Mouse (Mus musculus) ES-Bruce4 (cell line): ENCODE data around the gene Aven. TPM values are rescaled to one million over a fixed set of nuclear protein-coding genes. Genes with fewer than 3 reads are reported as not detected.

Source experiments
- H3K27ac ChIP-seq: 2 replicates; pipeline ENCODE4 v1.5.1; 2012; ENCODE audit warnings: low read length, inconsistent platforms; ENCODE audit not compliant: insufficient read depth
- H3K27me3 ChIP-seq: 2 replicates; pipeline ENCODE4 v1.6.1; 2012; ENCODE audit warnings: mild to moderate bottlenecking, low read length, inconsistent platforms; ENCODE audit not compliant: control insufficient read depth, poor library complexity, insufficient read depth, severe bottlenecking
- H3K36me3 ChIP-seq: 2 replicates; pipeline ENCODE4 v1.6.1; 2012; ENCODE audit warnings: inconsistent platforms, mild to moderate bottlenecking, low read length, moderate library complexity; ENCODE audit not compliant: control insufficient read depth, poor library complexity, insufficient read depth, severe bottlenecking
- H3K4me1 ChIP-seq: one replicate; pipeline ENCODE4 v1.8.1; 2011; ENCODE audit warnings: low read length; ENCODE audit not compliant: control insufficient read depth, insufficient read depth
- H3K4me3 ChIP-seq: 2 replicates; pipeline ENCODE4 v1.5.1; 2011; ENCODE audit warnings: low read depth, mild to moderate bottlenecking, low read length
- H3K9ac ChIP-seq: 2 replicates; pipeline ENCODE4 v1.6.1; 2012; ENCODE audit warnings: low read depth, mild to moderate bottlenecking, inconsistent platforms; ENCODE audit not compliant: poor library complexity, severe bottlenecking
- H3K9me3 ChIP-seq: replicated peaks from 2 replicates; pipeline ENCODE4 v1.6.1; 2012; ENCODE audit warnings: mild to moderate bottlenecking, low read length, inconsistent platforms; ENCODE audit not compliant: control insufficient read depth, poor library complexity, insufficient read depth, severe bottlenecking
- CTCF ChIP-seq: IDR thresholded peaks from one replicate; pipeline ENCODE4 v1.8.1; 2011; ENCODE audit warnings: low read depth, low read length
- EP300 ChIP-seq: IDR thresholded peaks from 2 replicates; pipeline ENCODE4 v1.6.1; 2011; ENCODE audit warnings: low read depth, low read length; ENCODE audit not compliant: insufficient read depth
- POLR2A ChIP-seq: IDR thresholded peaks from one replicate; pipeline ENCODE4 v1.8.1; 2011; ENCODE audit warnings: low read length; ENCODE audit not compliant: insufficient read depth
- polyA plus RNA-seq: library from polyadenylated mRNA; stranded (reverse); fragments of >200 nt; gene quantifications from 2 replicates; pipeline ENCODE4 v1.2.4, GENCODE M21; 2011; ENCODE audit warnings: low read depth; ENCODE audit not compliant: missing spikeins, insufficient read depth, insufficient read length

Aven gene
- polyA plus RNA-seq, 1 experiment = 16.2 TPM

DNA sequence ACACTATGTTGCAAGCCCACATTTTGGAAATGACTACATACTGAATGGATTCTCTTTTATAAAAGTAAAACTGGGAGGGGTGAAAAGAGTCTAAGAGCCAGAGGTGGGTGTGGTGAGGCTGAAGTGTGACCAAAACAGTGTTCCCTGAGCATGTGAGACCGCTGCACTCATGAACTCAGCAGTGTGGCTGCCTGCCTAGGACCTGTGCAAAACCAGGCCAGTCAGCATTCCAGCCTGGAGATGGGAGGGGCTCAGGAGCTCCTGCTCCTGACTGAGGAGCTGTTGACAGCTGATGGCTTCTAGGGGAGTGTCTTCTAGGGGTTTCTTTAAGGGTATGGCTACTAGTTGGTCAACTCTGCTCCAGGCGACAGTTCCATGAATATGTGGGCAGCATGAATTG, 7.9 kb upstream of the Aven start:
- H3K27ac ChIP-seq = no peak overlapping the region

GRCm38 (mm10) chr2:112490483-112491196, 2.1 kb upstream of the Aven start:
- no peak for TF ChIP-seq POLR2A
- Histone ChIP-seq H3K4me3 (no peak overlapping the region), H3K27me3 (no peaks in the 10 kb centered on the region), H3K36me3 (no peaks in the 10 kb centered on the region), H3K4me1 (peaks cover 1% of the 10 kb centered on the region), H3K9me3 (no peaks in the 10 kb centered on the region), H3K27ac (no peak overlapping the region), H3K9ac (no peak overlapping the region)

More for the DNA sequence above, 7.9 kb upstream of the Aven start:
- Histone ChIP-seq H3K9me3 (no peaks in the 10 kb centered on the region), H3K36me3 (no peaks in the 10 kb centered on the region), H3K27me3 (no peaks in the 10 kb centered on the region), H3K9ac (no peak overlapping the region), H3K4me3 (no peak overlapping the region), H3K4me1 (no peaks in the 10 kb centered on the region)
- TF ChIP-seq POLR2A (no peak), EP300 (no peak), CTCF (no peak)

DNA sequence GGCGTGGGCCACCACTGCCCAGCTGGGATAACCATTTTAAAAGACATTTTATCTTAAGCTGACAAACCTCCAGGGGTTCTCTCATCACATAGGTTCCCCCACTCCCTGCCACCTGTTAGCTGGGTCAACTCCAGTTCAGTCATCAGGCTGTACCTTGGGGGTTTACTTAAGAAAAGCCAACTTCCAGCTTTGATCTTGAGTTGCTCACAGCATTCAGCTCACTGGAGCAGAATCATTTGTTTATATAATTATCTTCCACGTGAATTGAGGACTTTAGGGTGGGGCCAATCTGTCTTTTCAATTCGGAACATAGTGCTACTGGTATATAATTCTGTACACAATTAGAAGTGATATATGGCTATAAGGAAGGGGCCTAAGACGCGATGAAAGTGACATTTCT, 1.1 kb upstream of the Aven start:
- Histone ChIP-seq H3K4me3 (no peak overlapping the region), H3K9ac (no peak overlapping the region), H3K36me3 (no peaks in the 10 kb centered on the region), H3K4me1 (peaks cover 1% of the 10 kb centered on the region), H3K27me3 (no peaks in the 10 kb centered on the region), H3K9me3 (no peaks in the 10 kb centered on the region), H3K27ac (no peak overlapping the region)
- TF ChIP-seq EP300 = no peak
- TF ChIP-seq POLR2A = no peak

DNA sequence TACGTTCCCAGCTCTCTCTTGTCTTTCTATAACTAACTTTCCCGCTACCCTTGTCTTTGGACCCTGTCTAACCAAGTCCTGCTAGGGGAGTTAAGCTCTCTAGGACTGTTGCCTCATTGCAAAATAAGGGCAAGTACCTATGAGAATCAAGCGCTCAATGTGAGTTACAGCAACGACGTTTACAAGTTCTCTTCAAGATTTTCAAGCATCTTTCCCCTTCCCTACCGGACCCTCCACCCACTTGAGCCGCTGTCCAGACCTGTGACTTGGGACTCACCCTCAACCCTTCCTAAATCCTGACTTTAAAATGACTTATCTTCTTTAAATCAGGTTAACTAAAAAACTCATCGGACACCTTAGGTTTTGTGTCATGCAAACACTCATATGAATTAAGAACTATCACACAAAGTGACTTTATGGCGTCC, 321 bp upstream of the Aven start:
- Histone ChIP-seq H3K9me3 (no peaks in the 10 kb centered on the region), H3K4me1 (peaks cover 1% of the 10 kb centered on the region), H3K4me3 (peak overlapping the region; percentile 89), H3K27ac (peak overlapping the region; percentile 38), H3K36me3 (no peaks in the 10 kb centered on the region), H3K27me3 (no peaks in the 10 kb centered on the region), H3K9ac (peak overlapping the region; percentile 100)
- TF ChIP-seq POLR2A = no peak
- no peak for TF ChIP-seq EP300
- TF ChIP-seq CTCF = no peak

DNA sequence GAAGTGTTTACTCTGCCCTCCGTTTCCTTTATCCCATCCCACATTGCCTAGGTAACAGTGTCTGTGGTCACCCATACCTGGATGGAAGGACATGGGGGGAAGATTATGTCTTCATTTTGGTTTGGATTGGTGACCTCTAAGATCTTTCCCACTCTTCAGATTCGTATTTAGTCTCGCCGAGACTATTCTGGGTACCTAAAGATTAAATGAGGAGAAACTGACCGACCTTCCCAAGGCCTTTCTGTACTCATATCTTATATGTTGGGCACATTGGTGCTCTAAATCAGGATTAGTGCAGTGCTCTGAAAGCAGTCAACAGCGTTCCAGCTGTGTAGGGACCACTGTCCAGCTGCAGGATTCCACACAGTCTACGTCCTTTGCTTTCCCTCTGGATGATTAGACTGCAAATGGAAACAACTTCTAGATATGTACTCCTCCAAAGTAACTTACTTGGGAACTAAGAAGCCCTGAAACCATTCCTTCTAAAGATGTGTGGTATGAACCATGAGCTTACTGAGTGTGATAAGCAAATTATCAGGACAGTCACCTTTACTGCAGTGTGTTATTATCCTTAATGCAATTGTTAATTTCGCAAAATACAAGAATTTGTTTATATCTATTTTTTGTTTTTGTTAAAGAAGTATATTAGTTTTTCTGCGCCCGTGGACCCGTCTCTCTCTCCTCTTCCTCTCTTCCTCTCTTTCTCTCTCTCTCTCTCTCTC, 936 bp downstream of the Aven start:
- Histone ChIP-seq H3K9me3 (no peaks in the 10 kb centered on the region), H3K36me3 (no peaks in the 10 kb centered on the region), H3K27ac (peak overlapping the region; percentile 89), H3K27me3 (no peaks in the 10 kb centered on the region), H3K4me1 (peaks cover 5% of the 10 kb centered on the region), H3K4me3 (peak overlapping the region; percentile 89), H3K9ac (peak overlapping the region; percentile 100)
- TF ChIP-seq POLR2A = no peak
- no peak for TF ChIP-seq CTCF
- TF ChIP-seq EP300 = no peak

DNA sequence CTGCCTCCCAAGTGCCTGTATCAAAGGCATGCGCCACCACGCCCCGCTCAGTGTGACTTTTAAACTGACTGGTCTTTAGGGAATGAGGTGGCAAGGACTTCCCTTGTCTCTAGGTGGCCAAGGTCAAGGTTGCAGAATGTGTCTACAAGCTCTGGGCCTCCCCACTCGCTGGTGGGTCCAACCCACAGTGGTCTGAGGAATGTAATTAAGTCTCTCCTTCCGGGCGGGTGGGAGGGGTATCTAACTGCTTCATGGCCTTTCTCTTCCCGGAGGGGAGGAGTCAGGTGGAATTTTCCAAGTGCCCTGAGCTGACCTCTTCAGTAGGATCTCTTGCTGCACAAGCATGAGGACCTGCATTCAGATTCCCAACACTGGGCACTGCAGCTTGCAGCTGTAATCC, 5.1 kb downstream of the Aven start:
- TF ChIP-seq EP300 (peak; percentile 79; the same call in 1 of the 2 replicates), POLR2A (no peak)
- peaks cover 7% of the 10 kb centered on the region for H3K4me1 ChIP-seq
- no peak overlapping the region for H3K4me3 ChIP-seq
- H3K27ac ChIP-seq = peak overlapping the region; percentile 79
- no peaks in the 10 kb centered on the region for H3K9me3 ChIP-seq
- H3K27me3 ChIP-seq = no peaks in the 10 kb centered on the region
- H3K36me3 ChIP-seq = no peaks in the 10 kb centered on the region
- no peak overlapping the region for H3K9ac ChIP-seq
